Mouse (Mus musculus) frontal cortex, postnatal 10 days (tissue): Measurements from ENCODE around the gene Ypel2.
"Not testable (repeated sequence)": the region's sequence is repeated elsewhere in the genome, so short reads cannot be mapped to it uniquely, and the experiment has no call there.

ENCODE experiments used
- DNase-seq, 2 experiments: peaks; one replicate each; pipeline ENCODE4 v3.0.0; 2022; ENCODE audit warnings: low spot score in 2 of 2, mixed read lengths in 1 of 2

The Ypel2 gene

DNA sequence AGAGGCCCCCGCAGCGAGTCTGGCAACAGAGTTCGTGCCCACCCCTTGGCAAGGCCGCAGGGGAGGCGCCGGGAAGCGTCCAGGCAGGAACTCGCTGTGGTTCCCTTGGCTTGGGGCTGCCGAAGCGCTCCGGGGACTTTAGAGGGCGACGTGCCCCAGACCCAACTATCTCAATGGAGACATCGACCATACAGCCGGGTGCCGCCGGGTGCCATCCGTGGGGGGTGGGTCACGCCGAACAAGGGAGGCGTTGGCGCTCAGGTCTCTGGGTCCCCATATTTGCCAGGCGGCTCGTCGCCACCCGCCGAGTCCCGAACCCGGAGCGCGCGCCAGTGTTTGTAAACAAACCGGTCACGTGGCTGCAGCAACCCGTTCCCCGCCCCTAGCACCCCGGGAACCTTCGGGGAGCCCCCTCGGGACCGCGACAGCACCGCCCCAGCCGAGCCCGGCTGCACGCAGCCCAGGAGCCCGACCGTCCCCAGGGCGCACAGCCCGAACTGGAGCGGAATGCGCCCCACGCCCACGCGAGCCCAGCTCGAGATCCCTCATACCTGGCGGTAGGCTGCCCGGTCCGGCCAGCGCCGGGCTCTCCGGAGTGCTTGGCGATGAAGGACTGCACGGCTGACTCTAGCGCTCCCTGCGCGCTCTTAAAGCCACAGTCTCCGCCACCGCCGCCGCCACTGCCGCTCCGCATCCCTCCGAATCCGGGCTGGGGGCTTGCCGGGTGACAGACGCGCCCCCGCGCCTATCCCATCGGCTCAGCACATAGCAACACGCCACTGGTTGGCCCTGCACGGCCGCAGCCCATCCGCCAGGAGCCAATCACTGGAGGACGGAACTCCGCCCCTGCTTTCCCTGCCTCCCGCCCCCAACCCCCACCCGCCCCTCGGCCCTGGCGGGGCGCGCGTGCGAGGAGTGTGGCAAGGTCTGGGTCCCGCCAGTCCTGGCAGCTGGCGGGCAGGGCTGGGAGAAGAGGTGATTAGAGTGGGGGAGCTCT, at the start of gene Ypel2:
Gene Ypel2, minus strand, starts transcription at position 667 of the 997 bp plus-strand sequence.
- peak; percentile 98 to 99 for DNase-seq

- no peak for DNase-seq
Observed at GRCm38 (mm10) chr11:87043052-87043451, 49.5 kb upstream of the Ypel2 start.

GRCm38 (mm10) chr11:87039307-87039963, 45.9 kb upstream of the Ypel2 start:
- no peak for DNase-seq

- no peak for DNase-seq
Observed at GRCm38 (mm10) chr11:87036180-87036579, 42.7 kb upstream of the Ypel2 start.

DNA sequence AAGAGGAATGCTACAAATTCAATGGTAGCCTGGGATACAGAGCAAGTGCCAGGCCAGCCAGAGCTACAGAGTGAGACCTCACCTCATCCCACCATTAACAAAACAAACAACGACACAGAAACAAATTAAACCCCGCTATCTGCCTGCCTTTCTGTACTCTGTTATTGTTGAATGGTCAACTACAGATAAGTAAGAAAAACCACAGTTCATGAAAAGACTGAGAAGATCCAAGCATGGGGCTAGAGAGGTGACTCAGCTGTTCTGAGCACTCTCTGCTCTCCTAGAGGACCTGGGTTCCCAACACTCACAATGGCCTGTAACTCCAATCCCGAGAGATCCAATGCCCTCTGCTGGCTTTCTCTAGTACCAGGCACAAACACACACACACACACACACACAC, 34.7 kb upstream of the Ypel2 start:
- DNase-seq: no peak

GRCm38 (mm10) chr11:87026096-87026875, 32.8 kb upstream of the Ypel2 start:
- DNase-seq: no peak

DNA sequence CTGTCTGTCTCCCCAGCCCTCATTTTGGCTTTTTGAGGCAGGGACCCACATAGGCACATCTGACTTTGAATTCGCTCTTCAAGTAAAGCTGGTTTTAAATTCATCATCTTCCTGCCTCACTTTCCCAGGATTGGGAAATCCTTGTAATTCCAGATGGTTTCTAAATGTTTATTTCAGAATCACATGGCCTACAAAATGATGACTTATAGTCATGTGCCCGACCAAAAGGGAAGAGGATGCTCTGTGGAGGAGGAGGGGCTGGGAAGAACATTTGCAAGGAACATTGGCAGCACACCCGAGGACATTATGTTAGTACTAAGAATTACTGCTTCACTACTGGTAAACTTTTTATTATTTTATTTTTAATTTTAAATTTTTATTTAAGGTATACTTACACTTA, 31.8 kb upstream of the Ypel2 start:
- no peak for DNase-seq

GRCm38 (mm10) chr11:87023240-87023639, 29.7 kb upstream of the Ypel2 start:
- DNase-seq: not testable (repeated sequence)

DNA sequence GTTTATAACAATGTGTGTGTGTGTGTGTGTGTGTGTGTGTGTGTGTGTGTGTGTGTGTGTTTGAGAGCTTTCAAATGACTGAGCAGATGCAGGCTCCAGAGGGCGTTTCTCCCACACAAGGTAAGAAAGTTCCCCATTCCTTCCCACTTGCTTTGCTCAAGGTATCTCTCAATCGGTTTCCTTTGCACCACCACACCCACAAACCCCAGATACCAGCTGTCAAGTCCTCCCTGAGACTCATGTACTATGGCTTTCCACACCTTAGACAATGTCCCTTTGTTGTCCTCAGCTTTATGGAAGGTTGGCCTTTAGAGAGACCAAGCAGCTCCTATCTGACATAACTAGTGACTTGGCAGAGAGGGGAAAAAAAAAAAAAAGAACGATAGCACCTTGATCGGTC, 29.3 kb upstream of the Ypel2 start:
- DNase-seq: no peak

- DNase-seq: no peak
Observed at GRCm38 (mm10) chr11:87021551-87021950, 28.0 kb upstream of the Ypel2 start.

GRCm38 (mm10) chr11:87020449-87020848, 26.9 kb upstream of the Ypel2 start:
- no peak for DNase-seq

DNA sequence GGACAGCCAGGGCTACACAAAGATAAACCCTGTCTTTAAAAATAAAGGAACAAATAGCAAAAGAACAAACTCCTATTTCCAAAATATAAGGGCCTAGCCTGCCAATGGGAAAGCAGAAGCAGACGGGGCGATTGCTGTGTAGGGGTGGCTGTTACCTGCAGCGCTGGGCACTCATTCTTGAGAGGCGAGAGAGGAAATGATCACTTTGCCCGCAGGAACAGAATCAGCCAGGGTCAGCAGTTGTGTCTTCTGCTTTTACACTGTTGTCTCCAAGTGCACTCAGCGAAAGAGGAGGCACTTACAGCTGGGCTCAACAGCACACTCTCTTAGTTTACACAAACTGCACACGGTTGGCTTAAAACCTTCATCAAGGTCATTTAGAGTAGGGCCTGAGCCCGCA, 25.9 kb upstream of the Ypel2 start:
- DNase-seq: no peak

DNA sequence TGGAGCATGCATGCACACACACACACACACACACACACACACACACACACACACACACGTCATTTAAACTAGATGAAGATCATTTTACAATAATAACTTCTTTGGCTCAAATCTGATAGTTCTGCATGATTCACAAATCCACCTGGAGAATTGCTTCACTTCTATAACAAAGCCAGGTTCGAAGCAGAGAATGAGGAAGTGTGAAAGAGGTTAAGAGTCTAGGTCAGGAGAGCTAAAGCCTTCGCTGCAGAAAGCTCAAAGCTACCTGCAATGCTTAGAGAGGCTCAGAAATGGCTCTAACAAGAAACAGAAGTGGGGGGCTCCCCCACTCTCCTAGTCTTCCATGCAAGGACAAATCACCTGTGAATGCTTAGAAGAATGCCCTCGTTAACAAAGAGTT, 24.6 kb upstream of the Ypel2 start:
- no peak for DNase-seq

- DNase-seq: no peak
Observed at GRCm38 (mm10) chr11:87015691-87016090, 22.2 kb upstream of the Ypel2 start.

DNA sequence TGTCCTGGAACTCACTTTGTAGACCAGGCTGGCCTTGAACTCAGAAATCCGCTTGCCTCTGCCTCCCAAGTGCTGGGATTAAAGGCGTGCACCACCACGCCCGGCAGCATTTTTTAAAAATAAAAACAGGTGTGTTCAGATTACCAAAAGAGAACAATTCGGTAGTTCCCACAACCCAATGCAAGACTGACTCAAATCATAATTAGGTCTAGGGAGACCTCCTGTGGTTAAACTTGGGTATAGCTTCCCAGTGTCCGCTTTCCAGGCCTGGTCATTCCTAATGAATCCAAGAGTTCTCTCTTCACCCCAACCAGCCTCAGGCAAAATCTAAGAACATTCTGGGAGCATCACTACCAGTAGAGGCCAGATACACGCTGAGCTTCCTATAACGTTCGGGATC, 17.0 kb upstream of the Ypel2 start:
- DNase-seq: peak in 1 of 2 experiments; percentile 38

- no peak for DNase-seq
Observed at GRCm38 (mm10) chr11:87007371-87007770, 13.9 kb upstream of the Ypel2 start.

DNA sequence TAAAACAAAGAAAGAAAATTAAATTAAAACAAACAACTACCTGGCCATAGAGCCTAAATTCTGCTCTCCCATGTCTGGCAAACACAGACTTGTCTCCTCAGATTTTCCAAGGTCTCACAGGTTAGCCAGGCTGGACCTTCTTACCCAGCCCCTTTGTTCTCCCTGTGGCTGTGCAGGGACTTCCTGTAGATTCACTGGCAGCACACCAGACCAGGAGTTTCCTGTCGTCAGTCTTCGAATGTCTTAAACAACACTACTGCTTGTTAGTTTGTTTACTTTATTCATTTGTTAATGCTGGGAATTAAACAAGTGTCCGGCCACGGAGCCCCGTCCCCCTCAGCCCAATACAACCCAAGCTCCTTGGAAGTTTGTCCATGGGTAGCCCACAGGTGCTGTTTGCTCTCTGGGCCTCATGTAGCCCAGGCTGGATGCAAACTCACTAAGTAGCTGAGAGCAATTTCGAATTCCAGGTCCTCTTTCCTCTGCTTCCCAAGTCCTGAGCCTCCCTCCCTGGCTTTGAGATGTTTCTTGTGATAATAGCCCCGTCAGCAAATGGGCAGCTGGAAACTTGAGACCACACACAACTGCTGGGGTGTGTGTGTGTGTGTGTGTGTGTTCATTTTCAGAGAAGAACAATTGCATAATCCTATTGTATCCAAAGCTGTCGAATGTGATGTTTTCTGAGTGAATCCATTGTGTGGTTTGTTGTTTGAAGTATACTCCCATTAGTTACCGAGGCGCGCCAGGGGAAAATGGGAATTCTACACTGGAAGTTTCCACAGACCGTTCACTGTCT, 11.7 kb upstream of the Ypel2 start:
- no peak for DNase-seq

DNA sequence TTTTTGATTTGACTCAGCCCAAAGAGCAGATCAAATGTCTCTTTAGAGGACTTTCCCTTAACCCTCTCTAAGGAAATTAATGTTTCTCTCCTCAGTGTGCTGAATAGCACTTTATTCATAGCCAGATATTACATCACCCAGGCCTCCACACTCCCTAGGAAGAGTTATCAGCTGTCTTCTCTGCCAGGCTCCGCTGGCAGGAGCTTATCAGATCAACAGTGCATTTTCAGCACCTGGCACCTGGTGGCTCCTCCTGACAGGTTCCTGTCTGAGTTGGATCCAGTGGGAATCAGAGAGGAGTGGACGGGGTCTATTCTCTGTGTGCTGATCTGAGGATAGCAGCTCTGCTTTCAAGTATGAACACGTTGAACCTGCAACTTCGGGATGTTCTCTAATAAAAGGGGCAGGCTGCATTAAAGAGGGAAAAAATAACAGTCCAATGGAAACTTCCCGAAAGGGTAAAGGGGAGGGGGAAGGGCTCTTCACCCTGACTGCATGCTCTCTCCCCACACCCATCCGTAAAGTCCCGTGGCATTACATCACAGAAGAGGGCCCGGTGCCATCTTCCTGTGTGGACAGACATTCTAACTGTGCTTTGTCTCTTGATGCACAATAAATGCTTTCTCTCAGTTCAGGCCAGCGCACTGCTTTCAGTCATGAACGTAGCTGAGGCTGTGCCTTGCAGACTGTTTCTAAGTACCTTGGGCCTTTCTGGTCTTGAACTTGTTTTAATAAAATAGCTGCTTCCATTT, 8.7 kb upstream of the Ypel2 start:
- DNase-seq: no peak

DNA sequence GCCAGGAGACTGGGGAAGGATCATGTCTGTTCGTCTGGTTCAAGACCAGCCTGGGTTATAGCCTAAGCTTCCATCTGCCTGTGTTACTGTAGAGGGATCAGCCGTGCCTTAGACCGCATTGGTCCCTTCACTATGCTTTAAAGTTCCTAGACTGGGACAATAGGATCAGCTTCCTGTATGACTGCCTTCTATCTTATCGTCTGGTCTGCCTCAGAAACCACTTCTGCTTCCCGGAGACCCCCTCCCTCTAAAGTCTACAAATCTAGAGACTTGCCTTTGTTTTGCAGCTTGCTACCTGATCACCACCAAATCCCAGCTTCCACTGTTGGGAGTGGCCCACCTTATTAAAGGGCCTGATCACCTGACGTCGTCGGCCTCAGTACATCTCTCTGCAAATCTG, 7.7 kb upstream of the Ypel2 start:
- no peak for DNase-seq

DNA sequence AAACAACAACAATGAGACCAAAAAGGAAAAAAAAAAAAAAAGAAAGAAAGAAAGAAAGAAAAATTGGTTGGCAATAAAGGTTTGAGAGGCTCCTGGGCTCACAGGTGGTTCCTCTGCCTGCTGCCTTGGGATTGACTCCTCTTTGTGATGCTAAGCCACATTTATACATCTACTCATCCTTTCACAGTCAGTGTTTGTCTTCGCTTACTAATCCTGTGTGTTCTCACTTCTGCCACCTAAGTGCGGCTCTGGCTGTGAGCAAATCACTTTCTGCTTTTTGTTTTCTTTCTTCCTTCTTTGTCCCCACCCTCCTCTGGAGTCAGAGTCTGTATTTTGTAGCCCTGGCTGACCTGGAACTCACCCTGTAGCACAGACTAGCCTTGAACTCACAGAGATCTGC, 2.8 kb upstream of the Ypel2 start:
- DNase-seq: no peak
